Mouse (Mus musculus): Measurements from ENCODE around the gene Vwce. TPM values are rescaled to one million over a fixed set of nuclear protein-coding genes. Genes with fewer than 3 reads are reported as not detected.

The Vwce gene
- polyA plus RNA-seq (2014; fragmentation: Nextera tagmentation; extraction: Ambion mirVana): 0.18 and 0.36 TPM in 2 replicates

- H3K27me3 ChIP-seq (ENCODE audit: control insufficient read depth, insufficient read depth, low read length): peaks cover 3% of the 10 kb centered on the region; the same call in 1 of the 2 replicates
- H3K4me1 ChIP-seq (ENCODE audit: control insufficient read depth, insufficient read depth, low read length): peaks cover 8% of the 10 kb centered on the region
- H3K9ac ChIP-seq (ENCODE audit: low read length): peak within 1 kb of the TSS; percentile 51
- ATAC-seq (ENCODE audit: low FRiP score): peak; percentile 90
- DNase-seq (ENCODE audit: low spot score, missing footprints): peak; percentile 94
- 1% methylated on average over 32 of the region's 32 CpGs for WGBS
- H3K27ac ChIP-seq (ENCODE audit: low read depth, low read length): no peak within 1 kb of the TSS
- H3K9me3 ChIP-seq (ENCODE audit: control insufficient read depth, low read length): no peaks in the 10 kb centered on the region
- H3K4me2 ChIP-seq: peak within 1 kb of the TSS; percentile 74
- H3K36me3 ChIP-seq (ENCODE audit: control insufficient read depth, insufficient read depth, low read length): peaks cover 9% of the 10 kb centered on the region; the same call in 1 of the 2 replicates
- peak within 1 kb of the TSS; percentile 33 for H3K4me3 ChIP-seq (ENCODE audit: low read depth, low read length)
These were observed at the start of gene Vwce for GRCm38 (mm10) chr19:10634106-10634871. Gene Vwce (plus strand): TSS chr19:10634213.

- H3K4me2 ChIP-seq: no peak overlapping the region
- H3K9ac ChIP-seq (ENCODE audit: low read length): no peak overlapping the region
- no peaks in the 10 kb centered on the region for H3K36me3 ChIP-seq (ENCODE audit: control insufficient read depth, insufficient read depth, low read length)
- H3K27ac ChIP-seq (ENCODE audit: low read depth, low read length): no peak overlapping the region
- 89% methylated on average over 8 of the region's 8 CpGs for WGBS
- H3K4me3 ChIP-seq (ENCODE audit: low read depth, low read length): no peak overlapping the region
- no peaks in the 10 kb centered on the region for H3K9me3 ChIP-seq (ENCODE audit: control insufficient read depth, low read length)
- ATAC-seq (ENCODE audit: low FRiP score): no peak
- H3K4me1 ChIP-seq (ENCODE audit: control insufficient read depth, insufficient read depth, low read length): no peaks in the 10 kb centered on the region
- no peaks in the 10 kb centered on the region for H3K27me3 ChIP-seq (ENCODE audit: control insufficient read depth, insufficient read depth, low read length)
- DNase-seq (ENCODE audit: low spot score, missing footprints): no peak
These were observed 48.9 kb upstream of the Vwce start for GRCm38 (mm10) chr19:10585112-10585511.

GRCm38 (mm10) chr19:10587231-10587630 is 46.8 kb upstream of the Vwce start:
- H3K4me3 ChIP-seq (ENCODE audit: low read depth, low read length): no peak overlapping the region
- no peaks in the 10 kb centered on the region for H3K27me3 ChIP-seq (ENCODE audit: control insufficient read depth, insufficient read depth, low read length)
- H3K9me3 ChIP-seq (ENCODE audit: control insufficient read depth, low read length): no peaks in the 10 kb centered on the region
- no peaks in the 10 kb centered on the region for H3K4me1 ChIP-seq (ENCODE audit: control insufficient read depth, insufficient read depth, low read length)
- H3K27ac ChIP-seq (ENCODE audit: low read depth, low read length): no peak overlapping the region
- no peak overlapping the region for H3K9ac ChIP-seq (ENCODE audit: low read length)
- no peak overlapping the region for H3K4me2 ChIP-seq
- 85% methylated on average over 8 of the region's 8 CpGs for WGBS
- H3K36me3 ChIP-seq (ENCODE audit: control insufficient read depth, insufficient read depth, low read length): no peaks in the 10 kb centered on the region
- ATAC-seq (ENCODE audit: low FRiP score) (no peak), DNase-seq (ENCODE audit: low spot score, missing footprints) (no peak)

- DNase-seq (ENCODE audit: low spot score, missing footprints): no peak
- Histone ChIP-seq H3K4me2 (no peak overlapping the region), H3K36me3 (ENCODE audit: control insufficient read depth, insufficient read depth, low read length) (no peaks in the 10 kb centered on the region), H3K27me3 (ENCODE audit: control insufficient read depth, insufficient read depth, low read length) (no peaks in the 10 kb centered on the region), H3K4me3 (ENCODE audit: low read depth, low read length) (no peak overlapping the region), H3K27ac (ENCODE audit: low read depth, low read length) (no peak overlapping the region), H3K9me3 (ENCODE audit: control insufficient read depth, low read length) (no peaks in the 10 kb centered on the region), H3K4me1 (ENCODE audit: control insufficient read depth, insufficient read depth, low read length) (no peaks in the 10 kb centered on the region), H3K9ac (ENCODE audit: low read length) (no peak overlapping the region)
- no peak for ATAC-seq (ENCODE audit: low FRiP score)
- 73% methylated on average over 5 of the region's 5 CpGs for WGBS
These were observed 44.7 kb upstream of the Vwce start for GRCm38 (mm10) chr19:10589127-10589857.

- Histone ChIP-seq H3K27ac (ENCODE audit: low read depth, low read length) (no peak overlapping the region), H3K9ac (ENCODE audit: low read length) (no peak overlapping the region), H3K4me3 (ENCODE audit: low read depth, low read length) (no peak overlapping the region), H3K4me1 (ENCODE audit: control insufficient read depth, insufficient read depth, low read length) (no peaks in the 10 kb centered on the region), H3K36me3 (ENCODE audit: control insufficient read depth, insufficient read depth, low read length) (0 out of 2 replicates have a peak, but pooled peaks cover 3% of the 10 kb centered on the region), H3K27me3 (ENCODE audit: control insufficient read depth, insufficient read depth, low read length) (no peaks in the 10 kb centered on the region), H3K9me3 (ENCODE audit: control insufficient read depth, low read length) (no peaks in the 10 kb centered on the region), H3K4me2 (no peak overlapping the region)
- DNase-seq (ENCODE audit: low spot score, missing footprints) (no peak), ATAC-seq (ENCODE audit: low FRiP score) (no peak)
- WGBS: 74% methylated on average over 3 of the region's 3 CpGs
These were observed 43.7 kb upstream of the Vwce start for GRCm38 (mm10) chr19:10590301-10590700.

- 90% methylated on average over 6 of the region's 6 CpGs for WGBS
- Histone ChIP-seq H3K27me3 (ENCODE audit: control insufficient read depth, insufficient read depth, low read length) (no peaks in the 10 kb centered on the region), H3K4me1 (ENCODE audit: control insufficient read depth, insufficient read depth, low read length) (no peaks in the 10 kb centered on the region), H3K9ac (ENCODE audit: low read length) (no peak overlapping the region), H3K4me2 (no peak overlapping the region), H3K9me3 (ENCODE audit: control insufficient read depth, low read length) (no peaks in the 10 kb centered on the region), H3K4me3 (ENCODE audit: low read depth, low read length) (no peak overlapping the region), H3K36me3 (ENCODE audit: control insufficient read depth, insufficient read depth, low read length) (0 out of 2 replicates have a peak, but pooled peaks cover 3% of the 10 kb centered on the region), H3K27ac (ENCODE audit: low read depth, low read length) (no peak overlapping the region)
- ATAC-seq (ENCODE audit: low FRiP score) (no peak), DNase-seq (ENCODE audit: low spot score, missing footprints) (no peak)
These were observed 42.2 kb upstream of the Vwce start for GRCm38 (mm10) chr19:10591659-10592377.

GRCm38 (mm10) chr19:10598188-10598587 is 35.8 kb upstream of the Vwce start:
- Histone ChIP-seq H3K36me3 (ENCODE audit: control insufficient read depth, insufficient read depth, low read length) (peaks cover 7% of the 10 kb centered on the region; the same call in 1 of the 2 replicates), H3K4me3 (ENCODE audit: low read depth, low read length) (no peak overlapping the region), H3K9ac (ENCODE audit: low read length) (no peak overlapping the region), H3K4me1 (ENCODE audit: control insufficient read depth, insufficient read depth, low read length) (peaks cover 2% of the 10 kb centered on the region; the same call in 1 of the 2 replicates), H3K27me3 (ENCODE audit: control insufficient read depth, insufficient read depth, low read length) (no peaks in the 10 kb centered on the region), H3K9me3 (ENCODE audit: control insufficient read depth, low read length) (no peaks in the 10 kb centered on the region), H3K4me2 (no peak overlapping the region), H3K27ac (ENCODE audit: low read depth, low read length) (no peak overlapping the region)
- WGBS: 38% methylated on average over 3 of the region's 3 CpGs
- no peak for ATAC-seq (ENCODE audit: low FRiP score)
- DNase-seq (ENCODE audit: low spot score, missing footprints): no peak

- no peak overlapping the region for H3K4me3 ChIP-seq (ENCODE audit: low read depth, low read length)
- peaks cover 6% of the 10 kb centered on the region; the same call in 1 of the 2 replicates for H3K4me1 ChIP-seq (ENCODE audit: control insufficient read depth, insufficient read depth, low read length)
- no peak overlapping the region for H3K4me2 ChIP-seq
- H3K27me3 ChIP-seq (ENCODE audit: control insufficient read depth, insufficient read depth, low read length): no peaks in the 10 kb centered on the region
- H3K9ac ChIP-seq (ENCODE audit: low read length): no peak overlapping the region
- DNase-seq (ENCODE audit: low spot score, missing footprints): no peak
- ATAC-seq (ENCODE audit: low FRiP score): no peak
- WGBS: 93% methylated on average over 2 of the region's 2 CpGs
- H3K36me3 ChIP-seq (ENCODE audit: control insufficient read depth, insufficient read depth, low read length): peaks cover 6% of the 10 kb centered on the region; the same call in 1 of the 2 replicates
- H3K9me3 ChIP-seq (ENCODE audit: control insufficient read depth, low read length): no peaks in the 10 kb centered on the region
- no peak overlapping the region for H3K27ac ChIP-seq (ENCODE audit: low read depth, low read length)
These were observed 34.4 kb upstream of the Vwce start for GRCm38 (mm10) chr19:10599648-10600047.

Data from midbrain, embryonic 11.5 days (tissue).